Mouse (Mus musculus) hindbrain, embryonic 12.5 days (tissue): Measurements from ENCODE around the gene Car3. TPM values are rescaled to one million over a fixed set of nuclear protein-coding genes. Genes with fewer than 3 reads are reported as not detected.

Source experiments
- ATAC-seq: fragments of 200-750 bp; cut with Nextera tagmentation; 2 replicates; pipeline ENCODE4 v1.8.0; 2017; ENCODE audit warnings: moderate TSS enrichment; ENCODE audit not compliant: low FRiP score
- H3K27ac ChIP-seq: fragments of 300-500 bp; sonication (generic); 2 replicates; pipeline ENCODE4 v1.5.1; 2016; ENCODE audit warnings: mild to moderate bottlenecking
- H3K27me3 ChIP-seq: fragments of 300-500 bp; sonication (generic); 2 replicates; pipeline ENCODE4 v1.6.1; 2016; ENCODE audit warnings: mild to moderate bottlenecking
- H3K36me3 ChIP-seq: fragments of 300-500 bp; sonication (generic); 2 replicates; pipeline ENCODE4 v1.6.1; 2016; ENCODE audit warnings: mild to moderate bottlenecking
- H3K4me1 ChIP-seq: fragments of 300-500 bp; sonication (generic); 2 replicates; pipeline ENCODE4 v1.6.1; 2016
- H3K4me2 ChIP-seq: fragments of 300-500 bp; sonication (generic); replicated peaks from 2 replicates; pipeline ENCODE4 v1.6.1; 2016; ENCODE audit warnings: mild to moderate bottlenecking
- H3K4me3 ChIP-seq: fragments of 300-500 bp; sonication (generic); 2 replicates; pipeline ENCODE4 v1.5.1; 2016; ENCODE audit warnings: mild to moderate bottlenecking
- H3K9ac ChIP-seq: fragments of 300-500 bp; sonication (generic); 2 replicates; pipeline ENCODE4 v1.6.1; 2016; ENCODE audit warnings: mild to moderate bottlenecking, moderate library complexity
- H3K9me3 ChIP-seq: fragments of 300-500 bp; sonication (generic); replicated peaks from 2 replicates; pipeline ENCODE4 v1.6.1; 2016; ENCODE audit warnings: mild to moderate bottlenecking
- WGBS: fragments of 180-500 bp; shearing (Covaris S2); methylation state at CpG from one replicate; pipeline ENCODE4 v1.1.7; 2016; 5-methylcytosine and 5-hydroxymethylcytosine counted together
- polyA plus RNA-seq: library from polyadenylated mRNA; unstranded; fragments of >200 nt; fragmentation: Nextera tagmentation; extraction: Ambion mirVana; gene quantifications from 2 replicates; pipeline ENCODE4 v1.2.1, GENCODE M21; 2016

Car3 gene
- polyA plus RNA-seq, 1 experiment from 2014 or later, result 3.7 TPM

GRCm38 (mm10) chr3:14860291-14860690 lies 3.0 kb upstream of the Car3 start:
- no peaks in the 10 kb centered on the region for H3K9me3 ChIP-seq
- ATAC-seq, result no peak
- no peak overlapping the region for H3K4me2 ChIP-seq
- H3K36me3 ChIP-seq, result no peaks in the 10 kb centered on the region
- 0 out of 2 replicates have a peak, but pooled peaks cover 8% of the 10 kb centered on the region for H3K4me1 ChIP-seq
- no peak overlapping the region for H3K4me3 ChIP-seq
- no peak overlapping the region for H3K27ac ChIP-seq
- 74% methylated on average over 3 of the region's 3 CpGs for WGBS
- H3K27me3 ChIP-seq, result no peaks in the 10 kb centered on the region
- no peak overlapping the region for H3K9ac ChIP-seq

- Histone ChIP-seq H3K36me3 (no peaks in the 10 kb centered on the region), H3K27ac (no peak overlapping the region), H3K27me3 (no peaks in the 10 kb centered on the region), H3K9me3 (no peaks in the 10 kb centered on the region), H3K4me2 (no peak overlapping the region), H3K9ac (no peak overlapping the region), H3K4me1 (0 out of 2 replicates have a peak, but pooled peaks cover 8% of the 10 kb centered on the region), H3K4me3 (no peak overlapping the region)
- ATAC-seq, result no peak
- 85% methylated on average over 1 of the region's 1 CpGs for WGBS
Observed at GRCm38 (mm10) chr3:14861165-14861564, 2.1 kb upstream of the Car3 start.

DNA sequence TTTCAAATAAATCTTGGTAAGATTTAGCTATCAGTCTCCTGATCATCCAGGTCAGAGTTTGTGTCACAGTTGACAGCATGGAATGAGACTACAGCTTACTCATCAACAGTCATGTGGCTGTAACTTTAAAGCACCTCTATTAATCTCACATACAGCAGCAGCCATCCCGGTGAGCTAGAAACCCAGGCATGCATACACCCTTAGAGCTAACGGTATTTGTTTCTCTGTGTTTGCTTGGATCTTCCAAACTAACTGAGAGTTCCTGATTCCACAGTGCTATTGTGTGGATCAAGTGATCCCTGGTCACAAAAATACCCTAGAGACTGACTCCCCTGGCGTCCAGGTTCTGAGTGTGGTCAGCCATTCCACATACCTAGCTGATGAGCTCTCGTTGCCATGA lies 1.5 kb upstream of the Car3 start:
- Histone ChIP-seq H3K36me3 (no peaks in the 10 kb centered on the region), H3K4me3 (no peak overlapping the region), H3K9me3 (no peaks in the 10 kb centered on the region), H3K4me2 (peak overlapping the region; percentile 77), H3K27ac (no peak overlapping the region), H3K27me3 (no peaks in the 10 kb centered on the region), H3K9ac (no peak overlapping the region), H3K4me1 (0 out of 2 replicates have a peak, but pooled peaks cover 8% of the 10 kb centered on the region)
- 31% methylated on average over 4 of the region's 4 CpGs for WGBS
- no peak for ATAC-seq

- Histone ChIP-seq H3K27me3 (no peaks in the 10 kb centered on the region), H3K9ac (peak overlapping the region; percentile 53), H3K4me2 (peak overlapping the region; percentile 77), H3K4me1 (0 out of 2 replicates have a peak, but pooled peaks cover 8% of the 10 kb centered on the region), H3K27ac (no peak overlapping the region), H3K4me3 (peak overlapping the region; percentile 41), H3K36me3 (no peaks in the 10 kb centered on the region), H3K9me3 (no peaks in the 10 kb centered on the region)
- peak; percentile 89 for ATAC-seq
- 0% methylated on average over 9 of the region's 9 CpGs for WGBS
Observed at GRCm38 (mm10) chr3:14862654-14863021, 674 bp upstream of the Car3 start.

DNA sequence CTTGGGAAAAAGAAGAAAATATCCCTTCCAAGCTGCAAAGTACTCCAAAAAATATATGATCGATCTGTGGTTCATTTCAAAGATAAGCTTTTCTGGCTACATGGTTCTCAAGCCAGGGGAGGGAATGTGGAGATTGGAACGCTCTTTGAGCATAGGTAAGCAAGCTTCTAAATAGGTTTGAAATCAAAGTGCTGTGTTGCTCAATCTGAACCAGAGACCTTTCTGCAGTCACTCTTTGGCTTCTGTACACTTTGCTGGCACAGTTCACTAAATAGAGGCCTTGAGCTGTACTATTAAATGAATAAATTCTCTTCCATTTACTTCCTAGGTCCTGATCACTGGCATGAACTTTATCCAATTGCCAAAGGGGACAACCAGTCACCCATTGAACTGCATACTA lies 610 bp downstream of the Car3 start:
- no peak for ATAC-seq
- no peaks in the 10 kb centered on the region for H3K27me3 ChIP-seq
- no peaks in the 10 kb centered on the region for H3K9me3 ChIP-seq
- H3K36me3 ChIP-seq, result no peaks in the 10 kb centered on the region
- H3K27ac ChIP-seq, result no peak overlapping the region
- H3K4me3 ChIP-seq, result no peak overlapping the region
- no peak overlapping the region for H3K4me2 ChIP-seq
- 0 out of 2 replicates have a peak, but pooled peaks cover 8% of the 10 kb centered on the region for H3K4me1 ChIP-seq
- H3K9ac ChIP-seq, result no peak overlapping the region
- 93% methylated on average over 2 of the region's 2 CpGs for WGBS

DNA sequence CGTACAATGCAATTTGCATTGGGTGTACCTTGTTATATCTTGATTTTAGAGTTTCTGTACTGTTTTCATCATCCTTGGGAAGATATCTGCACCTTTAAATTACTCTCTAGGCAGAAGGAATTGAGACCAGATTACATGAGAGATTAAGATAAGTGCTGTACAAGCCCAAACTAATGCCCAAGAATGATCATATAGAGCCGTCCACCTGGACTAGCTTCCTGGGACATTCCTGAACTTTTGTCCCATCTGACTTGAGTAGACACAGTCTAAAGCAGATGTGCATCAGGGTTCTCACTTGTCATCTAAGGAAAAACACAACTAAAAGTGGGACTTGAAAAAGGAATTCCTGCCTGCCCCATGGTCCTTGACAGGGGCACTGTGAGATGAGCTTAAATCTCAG lies 2.6 kb downstream of the Car3 start:
- no peak overlapping the region for H3K9ac ChIP-seq

DNA sequence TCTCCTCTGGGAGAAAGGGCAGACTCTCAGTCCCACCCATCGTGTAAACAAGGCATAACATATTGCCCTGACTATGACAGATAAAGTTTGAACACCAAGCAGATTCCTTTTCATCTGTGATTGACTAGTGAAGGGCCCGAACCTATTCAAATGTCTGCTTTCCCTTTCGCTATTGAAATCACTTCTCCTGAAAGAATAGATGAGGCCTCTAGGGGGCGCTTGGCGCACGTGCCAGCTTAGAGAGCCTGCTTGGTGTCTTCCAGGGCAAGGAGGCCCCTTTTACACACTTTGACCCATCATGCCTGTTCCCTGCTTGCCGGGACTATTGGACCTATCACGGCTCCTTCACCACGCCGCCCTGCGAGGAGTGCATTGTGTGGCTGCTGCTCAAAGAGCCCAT lies 6.5 kb downstream of the Car3 start:
- WGBS, result 22% methylated on average over 11 of the region's 11 CpGs
- H3K4me2 ChIP-seq, result no peak overlapping the region
- no peaks in the 10 kb centered on the region for H3K4me1 ChIP-seq

More for the DNA sequence above, 2.6 kb downstream of the Car3 start:
- Histone ChIP-seq H3K4me1 (0 out of 2 replicates have a peak, but pooled peaks cover 8% of the 10 kb centered on the region), H3K36me3 (no peaks in the 10 kb centered on the region), H3K9me3 (no peaks in the 10 kb centered on the region), H3K4me2 (no peak overlapping the region), H3K4me3 (no peak overlapping the region), H3K27ac (no peak overlapping the region), H3K27me3 (no peaks in the 10 kb centered on the region)
- ATAC-seq, result no peak
- WGBS, result 81% methylated on average over 2 of the region's 2 CpGs

DNA sequence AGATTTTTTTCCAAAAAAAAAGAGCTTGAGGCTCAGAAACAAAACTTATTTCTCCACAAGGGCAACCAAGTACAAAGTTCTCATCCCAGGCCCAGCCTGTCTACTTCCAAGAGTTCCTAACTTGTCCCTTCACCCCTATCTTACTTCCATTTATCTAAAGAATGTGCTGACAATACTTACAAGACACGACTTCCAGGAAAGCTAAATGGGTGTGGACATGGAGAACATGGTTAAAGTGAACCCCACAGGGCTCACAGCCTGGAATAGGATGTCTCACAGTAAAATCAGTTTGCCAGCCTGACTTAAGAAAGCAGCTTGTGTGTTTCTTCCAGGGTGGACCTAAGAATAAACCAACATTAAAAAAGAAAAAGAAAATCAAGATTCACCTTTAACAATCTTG lies 7.2 kb downstream of the Car3 start:
- no peaks in the 10 kb centered on the region for H3K27me3 ChIP-seq
- H3K4me1 ChIP-seq, result no peaks in the 10 kb centered on the region

More for the DNA sequence above, 6.5 kb downstream of the Car3 start:
- Histone ChIP-seq H3K4me3 (no peak overlapping the region), H3K27ac (no peak overlapping the region), H3K27me3 (no peaks in the 10 kb centered on the region), H3K36me3 (no peaks in the 10 kb centered on the region), H3K9ac (no peak overlapping the region), H3K9me3 (no peaks in the 10 kb centered on the region)
- peak; percentile 66; the same call in 1 of the 2 replicates for ATAC-seq

DNA sequence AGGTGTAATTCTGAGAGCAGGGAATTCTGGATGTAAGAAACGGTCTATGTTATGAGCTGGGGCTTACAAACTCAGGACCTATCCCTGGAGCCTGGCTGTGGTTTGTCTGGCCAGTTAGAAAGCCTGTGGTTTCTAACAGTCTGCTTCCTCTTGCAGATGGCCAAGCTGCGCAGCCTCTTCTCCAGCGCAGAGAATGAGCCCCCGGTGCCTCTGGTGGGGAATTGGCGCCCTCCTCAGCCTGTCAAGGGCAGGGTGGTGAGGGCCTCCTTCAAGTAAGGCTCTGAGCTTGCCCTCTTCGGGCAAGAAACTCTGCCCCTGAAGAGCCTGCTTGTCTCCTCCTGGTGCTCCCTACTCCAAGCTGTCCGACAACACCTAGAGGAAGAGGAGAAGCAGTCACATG lies 8.1 kb downstream of the Car3 start:
- no peak for ATAC-seq
- WGBS, result 58% methylated on average over 7 of the region's 7 CpGs

More for the DNA sequence above, 7.2 kb downstream of the Car3 start:
- no peaks in the 10 kb centered on the region for H3K36me3 ChIP-seq
- ATAC-seq, result no peak
- WGBS, result 67% methylated on average over 1 of the region's 1 CpGs
- H3K27ac ChIP-seq, result no peak overlapping the region
- no peak overlapping the region for H3K4me2 ChIP-seq
- H3K9me3 ChIP-seq, result no peaks in the 10 kb centered on the region
- no peak overlapping the region for H3K9ac ChIP-seq
- H3K4me3 ChIP-seq, result no peak overlapping the region

DNA sequence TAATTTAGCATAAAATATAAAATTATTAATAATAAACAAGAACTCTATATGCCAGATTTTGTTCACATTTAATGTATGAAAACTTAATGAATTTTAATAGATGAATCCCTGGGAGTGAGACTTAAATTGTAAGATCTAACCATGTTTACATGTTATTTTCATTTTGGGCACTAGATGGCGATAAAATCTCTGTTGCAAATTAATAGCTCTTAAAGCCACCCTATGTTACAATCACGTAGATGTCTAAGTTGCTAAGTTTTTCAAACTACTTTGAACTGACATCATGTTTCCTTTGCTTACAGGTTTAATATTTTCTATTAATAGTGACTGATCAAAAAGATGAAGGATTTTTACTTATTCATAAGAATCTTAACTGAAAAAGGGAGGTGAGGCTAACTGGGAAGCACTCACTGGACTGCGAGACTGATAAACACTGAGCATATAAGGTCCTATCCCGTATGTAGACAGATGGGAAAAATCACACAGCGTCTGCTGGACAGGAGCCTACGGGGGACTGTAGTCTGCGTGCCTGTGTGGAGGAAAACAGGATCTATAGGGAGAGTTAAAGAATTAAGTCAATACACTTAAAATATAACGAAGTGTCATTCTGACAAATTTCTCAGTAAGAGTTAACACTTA lies 11.2 kb downstream of the Car3 start:
- Histone ChIP-seq H3K4me1 (no peaks in the 10 kb centered on the region), H3K27me3 (no peaks in the 10 kb centered on the region), H3K27ac (no peak overlapping the region), H3K36me3 (no peaks in the 10 kb centered on the region), H3K4me2 (no peak overlapping the region), H3K9me3 (no peaks in the 10 kb centered on the region), H3K9ac (no peak overlapping the region), H3K4me3 (no peak overlapping the region)
- WGBS, result 52% methylated on average over 8 of the region's 8 CpGs
- 0 out of 2 replicates have a peak, but pooled peaks have one; percentile 49 for ATAC-seq

More for the DNA sequence above, 8.1 kb downstream of the Car3 start:
- Histone ChIP-seq H3K9me3 (no peaks in the 10 kb centered on the region), H3K36me3 (no peaks in the 10 kb centered on the region), H3K9ac (no peak overlapping the region), H3K27me3 (no peaks in the 10 kb centered on the region), H3K4me2 (no peak overlapping the region), H3K4me1 (no peaks in the 10 kb centered on the region), H3K27ac (no peak overlapping the region), H3K4me3 (no peak overlapping the region)

DNA sequence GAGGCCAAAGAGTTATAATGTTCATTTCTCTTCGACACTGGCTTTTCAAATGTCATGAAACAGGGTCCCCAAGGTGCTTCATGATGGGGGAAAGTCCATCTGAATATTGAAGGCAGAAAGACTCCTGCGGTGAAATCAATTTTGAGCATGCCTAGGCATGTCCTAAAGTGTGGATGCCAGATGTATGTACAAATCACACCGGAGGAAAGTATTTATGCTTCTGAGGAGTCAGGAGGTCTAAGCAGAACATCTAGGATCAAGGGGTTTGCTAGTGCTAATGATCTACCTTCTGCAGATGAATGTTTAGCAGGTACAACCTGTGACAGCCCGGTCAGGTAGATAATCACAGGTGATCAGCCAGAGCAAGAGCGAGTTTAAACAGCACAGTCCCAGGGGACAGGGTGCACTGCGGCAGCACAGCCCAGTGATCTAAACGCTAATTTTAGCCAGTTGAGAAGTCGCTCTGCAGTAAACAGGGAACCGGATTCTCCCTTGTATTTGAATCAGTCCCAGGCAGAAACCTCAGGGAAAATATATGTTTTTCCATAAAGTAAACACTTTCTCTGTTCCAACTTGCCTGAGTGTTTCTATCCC lies 13.1 kb downstream of the Car3 start:
- Histone ChIP-seq H3K9ac (no peak overlapping the region), H3K36me3 (no peaks in the 10 kb centered on the region), H3K9me3 (no peaks in the 10 kb centered on the region), H3K4me1 (no peaks in the 10 kb centered on the region), H3K4me2 (no peak overlapping the region), H3K4me3 (no peak overlapping the region), H3K27ac (no peak overlapping the region), H3K27me3 (no peaks in the 10 kb centered on the region)
- ATAC-seq, result no peak
- 77% methylated on average over 9 of the region's 9 CpGs for WGBS

DNA sequence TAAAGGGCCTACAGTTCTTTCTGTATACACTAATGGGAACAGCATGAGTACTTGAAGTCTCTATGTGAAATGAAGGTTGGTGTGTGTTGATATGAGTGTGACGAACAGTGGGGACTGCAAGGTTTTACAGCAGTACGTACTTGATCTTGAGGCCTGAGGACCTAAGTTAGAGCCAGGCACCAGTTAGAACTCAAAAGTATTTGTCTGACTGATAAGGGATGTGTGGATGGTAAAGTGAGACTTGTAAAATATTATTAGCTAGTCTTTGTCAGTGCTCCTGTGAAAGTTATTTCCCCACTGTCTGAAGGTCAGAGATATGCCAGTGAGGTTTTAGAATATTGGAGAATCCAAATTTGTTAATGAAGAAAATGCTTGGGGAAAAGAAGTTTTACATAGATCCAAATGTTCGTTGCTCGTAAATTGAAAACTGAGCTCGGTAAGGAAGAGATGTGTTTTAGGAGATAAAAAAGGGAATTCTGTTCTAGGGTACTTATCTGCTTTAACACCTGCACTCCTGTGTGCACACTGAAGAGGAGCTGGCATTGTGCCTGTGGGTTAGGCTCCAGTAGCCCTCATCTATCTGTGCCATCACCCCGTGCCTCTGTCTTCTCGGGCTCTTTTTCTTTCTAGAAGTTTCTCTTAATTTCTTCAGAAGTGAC lies 14.1 kb downstream of the Car3 start:
- Histone ChIP-seq H3K4me3 (no peak overlapping the region), H3K36me3 (no peaks in the 10 kb centered on the region), H3K9ac (no peak overlapping the region), H3K27me3 (no peaks in the 10 kb centered on the region), H3K4me1 (no peaks in the 10 kb centered on the region), H3K4me2 (no peak overlapping the region), H3K27ac (no peak overlapping the region), H3K9me3 (no peaks in the 10 kb centered on the region)
- ATAC-seq, result no peak
- WGBS, result 91% methylated on average over 7 of the region's 7 CpGs
